Mouse (Mus musculus): ENCODE measurements around the gene S1pr3. TPM values are rescaled to one million over a fixed set of nuclear protein-coding genes. Genes with fewer than 3 reads are reported as not detected.

Gene S1pr3
- total RNA-seq (2021), result 10 to 100 TPM; 23.6 to 26.5 TPM
- long read RNA-seq, experiment 1, full-length matches to known transcripts, result 15 of 22 reads
- long read RNA-seq, experiment 1, partial matches to known transcripts, result 0 of 22 reads
- long read RNA-seq, experiment 1, other reads (novel, unspliced or antisense), result 7 of 22 reads
- long read RNA-seq, experiment 2, full-length matches to known transcripts, result 29 of 55 reads
- long read RNA-seq, experiment 2, partial matches to known transcripts, result 0 of 55 reads
- long read RNA-seq, experiment 2, other reads (novel, unspliced or antisense), result 26 of 55 reads

DNA sequence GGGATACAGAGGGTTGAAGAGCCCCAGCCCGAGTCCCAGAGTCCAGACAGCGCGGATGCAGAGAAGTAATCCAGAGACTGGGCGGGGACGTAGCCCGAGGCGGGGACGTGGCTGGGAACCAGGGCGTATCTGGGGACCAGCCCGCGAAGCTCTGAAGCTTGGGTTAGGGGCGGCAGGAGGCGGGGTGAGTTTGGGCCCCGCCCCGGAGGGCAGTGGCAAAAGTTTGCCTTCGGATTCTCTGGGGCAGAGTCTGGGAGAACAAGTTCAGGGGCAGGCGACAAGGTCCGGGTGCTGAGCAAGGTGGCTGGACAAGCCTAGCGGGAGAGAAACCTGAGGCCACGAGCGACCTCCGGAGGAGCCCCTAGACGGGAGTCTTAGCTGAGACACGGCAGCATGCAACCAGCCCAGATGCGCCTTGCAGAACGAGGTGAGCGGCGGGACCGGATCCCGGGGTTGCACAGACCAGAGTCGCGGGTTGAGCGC lies at the start of gene S1pr3:
TSS of gene S1pr3 (plus strand) at position 121 of the 483 bp plus-strand sequence.
- peak in 1 of 2 experiments; percentile 43 for DNase-seq (ENCODE audit: low spot score in 2 of 2)

DNA sequence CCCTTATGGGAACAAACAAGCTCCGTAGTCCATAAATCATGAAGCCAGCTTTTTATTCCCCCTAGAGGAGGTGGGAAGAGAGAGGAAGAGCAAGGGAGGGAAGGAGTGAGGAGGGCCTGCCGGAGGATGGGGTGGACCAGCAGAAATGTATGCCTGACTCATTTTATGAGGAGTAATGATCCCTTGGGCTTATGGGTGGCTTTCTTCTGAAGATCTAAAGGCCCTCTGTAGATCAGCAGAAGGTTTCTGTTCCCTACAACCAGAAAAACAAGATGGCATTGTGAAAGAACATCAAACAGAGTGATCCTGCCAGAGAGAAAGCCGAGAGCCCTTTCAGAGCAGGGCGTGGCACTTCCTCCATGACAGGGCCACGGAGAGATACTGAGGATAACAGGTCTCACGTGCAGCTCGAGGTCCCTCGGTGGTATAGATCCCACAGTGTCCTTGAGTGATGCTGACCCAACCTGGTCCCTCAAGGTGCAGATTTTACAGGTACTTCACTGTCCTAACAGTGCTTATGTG lies 47.9 kb upstream of the S1pr3 start:
- no peak for DNase-seq (ENCODE audit: low spot score in 2 of 2)

DNA sequence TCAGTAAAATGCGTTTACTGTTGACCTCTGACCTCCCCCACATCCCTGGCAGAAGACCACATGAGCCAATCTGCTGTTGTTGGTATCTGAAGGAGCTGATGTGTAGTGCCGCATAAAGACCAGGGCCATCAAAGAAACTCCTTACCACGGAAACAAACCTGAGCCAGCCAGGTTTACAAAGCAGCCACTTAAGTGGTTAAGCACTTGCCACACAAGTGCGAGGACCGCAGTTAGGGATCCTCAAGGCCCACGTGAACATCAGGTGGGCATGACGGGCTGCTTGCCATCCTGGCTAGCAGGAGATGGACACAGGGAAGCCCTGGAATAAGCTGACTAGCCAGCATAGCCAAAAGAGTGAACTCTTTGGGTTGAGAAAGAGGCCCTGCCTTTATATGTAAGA lies 45.0 kb upstream of the S1pr3 start:
- DNase-seq (ENCODE audit: low spot score in 2 of 2), result no peak

DNA sequence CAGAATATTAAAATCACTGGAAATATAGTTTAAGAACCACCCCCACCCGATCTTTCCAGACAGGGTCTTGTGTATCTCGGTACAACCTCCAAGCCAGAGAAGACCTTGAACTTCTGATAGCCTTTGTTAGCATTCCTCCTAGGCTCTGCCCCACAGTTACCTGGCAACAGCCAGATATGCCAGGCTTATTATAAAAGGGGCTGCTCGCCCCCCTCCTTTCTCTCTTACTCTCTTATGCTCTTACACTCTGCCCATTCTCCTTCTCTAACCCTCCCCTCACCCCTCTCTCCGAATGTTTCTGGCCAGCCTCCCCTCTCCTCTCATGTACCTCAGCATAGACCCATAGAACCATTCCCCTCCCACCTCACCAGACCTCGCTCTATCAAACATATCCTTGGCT lies 44.5 kb upstream of the S1pr3 start:
- no peak for DNase-seq (ENCODE audit: low spot score in 2 of 2)

DNA sequence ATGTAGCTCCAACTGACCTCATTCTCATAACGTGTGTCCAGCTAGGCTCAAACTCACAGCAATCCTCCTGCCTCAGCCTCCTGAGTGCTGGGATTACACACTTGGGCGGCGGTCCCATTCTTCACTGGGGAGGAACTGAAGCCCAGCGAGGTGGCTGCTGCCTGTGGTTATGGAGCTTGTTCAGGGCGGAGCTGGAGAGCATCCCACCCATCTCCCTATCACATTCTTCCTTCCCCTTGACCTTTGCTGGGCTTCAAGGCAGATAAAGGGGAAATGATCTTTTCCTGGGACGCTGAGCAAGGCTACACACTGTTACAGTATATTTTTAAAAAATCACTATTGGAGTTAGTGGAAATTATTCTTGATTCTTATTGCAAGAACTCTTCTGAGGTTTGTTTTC lies 43.2 kb upstream of the S1pr3 start:
- no peak for DNase-seq (ENCODE audit: low spot score in 2 of 2)

DNA sequence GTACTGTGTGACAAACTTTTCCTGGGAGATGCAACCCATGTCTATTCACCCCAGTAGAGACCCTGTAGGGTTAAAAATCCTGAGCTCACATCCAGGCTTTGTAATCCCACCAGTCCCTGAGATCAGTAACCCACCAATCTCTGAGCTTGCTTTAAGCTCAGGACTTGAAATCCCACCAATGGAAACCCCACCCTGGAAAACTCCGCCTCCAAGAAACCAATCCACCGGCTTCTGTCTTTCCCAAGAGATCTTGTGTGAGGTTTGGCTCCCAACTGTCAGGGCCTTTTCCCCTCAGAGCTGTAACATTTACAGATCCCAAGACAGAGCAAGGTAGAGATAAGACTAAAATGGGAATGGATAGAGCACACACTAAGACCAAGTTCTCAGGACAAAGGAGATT lies 40.1 kb upstream of the S1pr3 start:
- no peak for DNase-seq (ENCODE audit: low spot score in 2 of 2)

DNA sequence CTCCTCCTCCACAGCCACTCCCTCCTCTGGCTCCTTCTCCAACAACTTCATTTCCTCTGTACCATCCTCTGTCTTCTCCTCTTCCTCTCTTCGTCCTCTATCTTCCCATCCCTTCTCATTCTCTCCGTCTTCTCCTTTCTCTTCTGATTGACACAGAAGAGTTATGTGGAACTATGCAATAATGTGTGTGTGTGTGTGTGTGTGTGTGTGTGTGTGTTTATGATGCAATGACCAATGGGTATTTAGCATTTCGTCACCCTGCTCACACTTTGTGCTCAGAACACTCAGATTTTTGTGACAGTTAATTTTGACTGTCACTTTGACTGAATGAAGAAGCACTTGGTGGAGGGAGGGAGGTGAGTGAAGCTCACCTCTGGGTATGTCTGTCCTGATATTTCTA lies 39.1 kb upstream of the S1pr3 start:
- no peak for DNase-seq (ENCODE audit: low spot score in 2 of 2)

DNA sequence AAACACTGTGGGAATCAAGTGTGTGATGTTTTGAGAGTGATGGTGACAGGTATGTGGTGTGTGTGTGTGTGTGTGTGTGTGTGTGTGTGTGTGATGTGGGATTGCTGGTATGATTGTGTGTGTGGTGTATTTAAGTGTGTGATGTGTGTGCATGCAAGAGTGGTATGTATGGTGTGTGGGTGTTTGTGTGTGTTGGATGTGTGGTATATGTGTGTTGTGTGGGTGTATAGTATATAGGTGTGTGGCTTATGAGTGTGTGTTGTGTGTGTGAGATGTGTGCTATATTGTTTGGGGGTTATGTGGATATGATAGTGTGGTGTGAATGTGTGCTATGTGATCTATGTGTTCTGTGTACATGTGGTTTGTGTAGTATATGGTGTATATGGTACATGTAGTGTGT lies 35.4 kb upstream of the S1pr3 start:
- no peak for DNase-seq (ENCODE audit: low spot score in 2 of 2)

DNA sequence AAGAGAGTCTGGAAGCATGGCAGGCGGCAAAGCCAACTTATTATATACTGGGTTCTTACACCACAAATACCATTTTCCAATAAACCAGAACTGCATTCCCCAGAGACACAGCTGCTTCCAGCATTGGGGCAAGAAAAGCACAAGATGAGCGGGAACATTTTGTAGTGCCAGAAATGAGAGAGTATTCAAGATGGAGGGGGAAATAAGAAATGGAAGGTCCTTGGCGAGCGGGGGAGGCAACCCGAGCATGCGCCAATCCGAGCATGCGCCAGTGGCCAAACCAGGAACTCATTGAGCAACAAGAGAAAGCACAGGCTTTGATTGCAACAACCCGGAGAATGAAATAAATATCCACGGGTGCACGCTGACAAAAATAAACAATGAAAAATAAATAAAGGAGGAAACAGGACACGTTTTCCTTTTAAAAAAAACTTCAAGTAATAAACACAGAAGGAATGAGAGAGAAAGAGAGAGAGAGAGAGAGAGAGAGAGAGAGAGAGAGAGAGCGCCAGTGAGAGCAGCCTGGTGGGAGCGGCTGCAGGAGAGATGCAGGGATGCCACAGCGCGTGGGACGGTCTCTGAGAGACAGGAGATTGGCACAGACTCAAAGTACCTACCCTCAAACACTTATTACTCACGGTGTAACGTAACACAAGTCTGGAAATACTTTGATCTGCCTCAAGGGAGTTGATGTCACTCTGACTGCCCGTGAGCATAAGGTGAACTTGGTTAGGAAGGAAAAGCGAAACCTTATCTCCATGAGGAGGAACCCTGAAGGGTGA lies 34.2 kb upstream of the S1pr3 start:
- DNase-seq (ENCODE audit: low spot score in 2 of 2), result no peak

DNA sequence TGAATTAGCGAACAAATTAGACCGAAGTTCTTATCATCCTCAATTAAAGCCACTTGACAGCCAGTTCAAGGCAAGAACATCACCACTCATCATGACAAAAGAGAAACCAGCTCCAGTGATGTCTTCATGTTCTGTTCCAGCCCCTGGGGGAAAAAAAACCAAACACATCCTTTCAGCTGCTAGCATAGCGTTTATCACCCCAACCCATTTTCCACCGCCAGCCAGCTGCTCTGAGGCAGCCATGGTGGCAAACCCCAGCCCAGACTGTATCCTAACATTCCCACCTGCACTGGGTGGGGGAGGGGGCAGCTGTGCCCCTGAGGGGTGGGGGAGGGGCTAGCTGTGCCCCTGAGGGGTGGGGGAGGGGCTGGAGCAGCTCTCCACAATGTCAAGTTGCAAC lies 30.3 kb upstream of the S1pr3 start:
- DNase-seq (ENCODE audit: low spot score in 2 of 2), result no peak

DNA sequence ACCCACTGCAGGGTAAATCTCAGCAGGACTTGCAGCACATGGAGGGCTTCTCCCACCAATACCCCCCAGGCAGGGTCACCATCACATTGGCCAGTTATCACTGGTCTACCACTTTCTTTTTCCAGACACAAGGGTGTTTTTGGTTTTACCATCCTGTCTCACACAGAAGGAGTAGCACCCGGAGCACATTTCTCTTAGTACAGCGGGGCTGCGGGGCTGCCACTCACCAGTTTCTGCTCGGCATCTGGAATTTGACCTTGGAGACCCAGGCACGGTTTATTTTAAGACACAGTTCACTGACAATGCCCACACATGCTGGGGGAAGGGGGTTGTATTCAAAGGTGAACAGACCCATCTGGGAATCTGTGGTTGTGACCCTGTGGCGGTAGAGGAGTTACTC lies 28.8 kb upstream of the S1pr3 start:
- no peak for DNase-seq (ENCODE audit: low spot score in 2 of 2)

DNA sequence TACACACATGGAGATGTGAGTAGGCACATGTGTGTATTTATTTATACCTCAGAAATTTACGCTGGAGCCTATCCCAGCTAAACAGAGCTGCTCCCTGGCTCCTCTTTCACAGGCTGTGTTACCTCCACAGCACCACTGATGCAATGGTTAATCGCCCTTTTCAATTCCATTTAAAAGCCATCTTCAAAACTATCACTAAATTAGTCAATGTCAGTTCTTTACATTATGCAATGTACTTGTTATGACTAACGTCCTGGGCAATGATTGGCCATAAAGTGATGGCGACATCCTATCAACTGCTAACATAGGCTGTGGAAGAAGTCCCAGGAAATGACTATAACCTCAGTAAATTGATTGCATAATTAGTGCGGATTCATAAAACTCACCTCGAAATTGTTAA lies 26.9 kb upstream of the S1pr3 start:
- no peak for DNase-seq (ENCODE audit: low spot score in 2 of 2)

DNA sequence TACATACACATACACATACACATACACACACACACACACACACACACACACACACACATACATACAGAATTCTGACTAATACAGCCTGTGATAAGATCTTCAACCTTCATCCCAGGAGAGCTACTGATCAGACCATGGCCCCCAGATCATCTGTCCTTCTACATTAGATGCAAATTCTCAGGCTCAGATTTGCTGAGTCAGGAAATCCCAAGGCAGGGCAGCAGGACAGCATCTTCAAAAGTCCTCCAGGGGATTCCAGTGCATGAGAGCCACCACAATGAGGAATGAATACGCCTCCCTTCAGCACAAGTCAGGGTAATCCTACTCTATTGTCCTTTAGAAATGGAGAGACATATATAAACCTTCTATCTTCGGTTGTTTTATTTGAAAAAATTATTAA lies 23.5 kb upstream of the S1pr3 start:
- DNase-seq (ENCODE audit: low spot score in 2 of 2), result no peak

DNA sequence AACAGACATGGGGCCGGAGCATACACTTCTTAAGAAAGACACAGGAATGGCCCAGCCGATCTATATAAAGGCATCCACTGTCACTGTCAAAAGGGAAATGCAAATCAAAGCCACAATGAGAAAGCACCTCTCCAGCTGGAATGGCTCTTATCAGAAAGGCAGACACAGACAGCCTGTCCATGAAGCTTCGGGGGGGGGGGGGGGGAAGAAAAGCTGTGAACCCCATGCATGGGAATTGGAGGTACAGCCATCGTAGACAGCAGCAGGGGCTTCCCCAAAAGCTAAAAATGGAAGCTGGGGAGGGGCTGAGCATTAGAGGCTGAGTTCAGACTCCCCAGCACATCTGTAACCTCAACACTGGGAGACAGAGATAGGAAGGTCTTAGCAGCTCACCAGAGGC lies 20.5 kb upstream of the S1pr3 start:
- no peak for DNase-seq (ENCODE audit: low spot score in 2 of 2)

DNA sequence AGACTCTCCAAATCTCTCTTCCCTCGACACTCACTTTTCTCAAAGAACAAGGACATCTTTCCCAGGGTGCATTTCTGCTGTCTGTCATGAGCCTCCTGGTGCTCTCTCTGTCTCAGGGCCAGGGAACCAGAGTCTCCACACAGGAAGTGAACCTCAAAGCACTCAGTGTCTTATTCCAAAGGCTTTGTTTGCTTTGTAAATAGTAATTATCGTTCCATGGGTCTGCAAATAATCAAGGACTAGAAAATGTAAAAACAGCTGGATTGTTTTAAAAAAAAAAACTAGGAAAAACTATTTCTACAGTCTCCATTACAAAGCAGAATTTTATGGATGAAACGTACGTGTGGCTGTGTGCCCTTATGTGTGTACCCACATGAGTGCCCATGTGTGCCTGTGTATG lies 18.0 kb upstream of the S1pr3 start:
- no peak for DNase-seq (ENCODE audit: low spot score in 2 of 2)

DNA sequence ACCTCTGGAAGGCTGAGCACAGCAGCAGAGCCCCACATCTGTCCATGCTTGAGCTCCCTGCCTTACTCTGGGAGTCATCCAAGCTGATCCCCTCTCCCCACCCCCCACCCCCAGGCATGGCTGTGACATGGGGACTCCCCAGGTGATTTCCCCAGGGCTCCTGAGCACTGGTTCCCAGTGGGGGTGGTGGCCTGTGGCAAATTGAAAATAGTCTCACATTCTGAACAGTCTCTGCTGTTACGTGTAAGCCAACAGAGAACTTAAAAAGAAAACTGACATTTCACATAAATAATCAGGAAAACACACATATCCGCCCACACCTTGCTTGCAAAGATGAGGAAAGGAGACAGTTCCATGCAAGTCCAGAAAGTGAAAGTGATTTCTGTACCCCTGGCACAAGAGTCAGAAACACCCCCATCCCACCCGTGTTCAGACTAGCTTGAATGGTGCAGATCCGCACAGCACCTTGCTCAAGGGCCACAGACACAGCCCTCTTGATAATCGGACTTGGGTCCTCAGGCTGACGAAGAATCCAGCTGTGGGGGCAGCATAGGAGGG lies 17.0 kb upstream of the S1pr3 start:
- DNase-seq (ENCODE audit: low spot score in 2 of 2), result no peak

DNA sequence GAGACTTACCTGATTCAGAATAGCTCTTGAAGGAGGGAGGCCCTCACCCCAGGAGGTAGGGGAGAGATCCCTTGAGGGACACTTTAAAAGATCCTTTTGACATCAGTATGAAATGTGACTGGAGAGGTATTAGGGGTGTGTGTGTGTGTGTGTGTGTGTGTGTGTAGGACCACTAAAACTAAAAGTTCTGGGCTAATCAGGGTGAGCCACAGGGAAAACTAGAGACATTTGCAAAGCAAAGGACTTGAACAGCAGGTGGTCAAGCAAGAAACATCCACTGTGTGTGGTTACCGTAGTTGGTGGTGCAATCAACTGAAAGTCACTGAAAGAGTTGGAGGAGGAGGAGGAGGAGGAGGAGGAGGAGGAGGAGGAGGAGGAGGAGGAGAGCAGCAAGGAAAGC lies 16.2 kb upstream of the S1pr3 start:
- DNase-seq (ENCODE audit: low spot score in 2 of 2), result no peak

DNA sequence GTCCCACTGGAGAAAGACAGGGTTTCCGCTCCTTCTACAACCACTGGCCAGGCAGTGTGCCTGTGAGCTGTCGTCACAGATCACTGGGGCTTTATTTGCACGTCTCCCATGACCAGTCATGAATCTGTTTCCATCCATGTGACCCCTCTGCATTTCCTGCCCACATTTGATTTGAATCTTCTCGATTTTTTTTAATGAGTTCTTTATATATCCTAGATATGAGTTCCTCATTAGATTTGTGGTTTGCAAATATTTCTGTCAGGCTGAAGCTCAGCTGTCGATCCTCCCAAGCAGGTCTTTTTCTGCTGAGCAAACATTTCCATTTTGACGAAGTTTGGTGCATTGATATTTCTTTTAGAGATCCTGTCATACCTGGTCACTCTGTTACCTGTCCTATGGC lies 10.6 kb upstream of the S1pr3 start:
- no peak for DNase-seq (ENCODE audit: low spot score in 2 of 2)

DNA sequence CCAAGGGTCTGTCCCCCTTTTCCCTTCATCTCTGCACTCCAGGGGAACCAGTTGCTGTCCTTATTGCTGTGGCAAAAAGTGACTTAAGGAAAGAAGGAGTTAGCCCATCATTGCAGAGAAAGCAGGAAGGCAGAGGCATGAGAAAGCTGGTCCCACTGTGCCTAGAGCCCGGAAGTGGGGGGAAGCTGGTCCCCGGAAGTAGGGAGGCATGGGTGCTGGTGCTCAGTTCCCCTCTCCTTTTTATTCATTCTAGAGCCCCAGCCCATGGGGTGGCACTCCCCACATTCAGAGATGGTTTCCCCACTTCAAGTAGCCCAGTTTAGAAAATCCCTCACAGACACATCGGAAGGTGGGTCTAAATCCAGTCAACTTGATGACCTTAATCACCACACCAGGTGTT lies 8.9 kb upstream of the S1pr3 start:
- no peak for DNase-seq (ENCODE audit: low spot score in 2 of 2)

DNA sequence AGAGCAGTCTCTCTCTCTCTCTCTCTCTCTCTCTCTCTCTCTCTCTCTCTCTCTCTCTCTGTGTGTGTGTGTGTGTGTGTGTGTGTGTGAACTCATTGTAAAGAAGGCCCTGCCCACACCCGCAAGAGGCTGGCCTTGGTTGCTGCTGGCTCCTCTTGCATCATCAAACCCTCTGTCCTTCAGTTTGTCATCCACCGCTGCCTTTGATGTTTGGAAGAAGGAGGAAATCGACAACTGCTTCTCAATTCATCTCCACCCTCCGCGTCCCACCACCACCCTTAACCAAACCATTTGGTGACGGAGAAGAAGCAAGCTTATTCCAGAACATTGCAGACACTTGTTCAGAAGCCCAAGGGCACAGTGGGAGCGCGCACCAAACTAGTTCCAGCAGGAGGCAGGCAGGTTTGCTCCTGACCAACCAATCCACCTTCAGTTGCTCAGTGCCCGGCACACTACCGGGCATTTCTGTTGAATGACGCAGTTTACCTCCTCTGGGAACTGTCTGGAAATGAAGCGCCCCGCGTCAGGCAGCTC lies 8.2 kb upstream of the S1pr3 start:
- peak in 1 of 2 experiments; percentile 21 for DNase-seq (ENCODE audit: low spot score in 2 of 2)

DNA sequence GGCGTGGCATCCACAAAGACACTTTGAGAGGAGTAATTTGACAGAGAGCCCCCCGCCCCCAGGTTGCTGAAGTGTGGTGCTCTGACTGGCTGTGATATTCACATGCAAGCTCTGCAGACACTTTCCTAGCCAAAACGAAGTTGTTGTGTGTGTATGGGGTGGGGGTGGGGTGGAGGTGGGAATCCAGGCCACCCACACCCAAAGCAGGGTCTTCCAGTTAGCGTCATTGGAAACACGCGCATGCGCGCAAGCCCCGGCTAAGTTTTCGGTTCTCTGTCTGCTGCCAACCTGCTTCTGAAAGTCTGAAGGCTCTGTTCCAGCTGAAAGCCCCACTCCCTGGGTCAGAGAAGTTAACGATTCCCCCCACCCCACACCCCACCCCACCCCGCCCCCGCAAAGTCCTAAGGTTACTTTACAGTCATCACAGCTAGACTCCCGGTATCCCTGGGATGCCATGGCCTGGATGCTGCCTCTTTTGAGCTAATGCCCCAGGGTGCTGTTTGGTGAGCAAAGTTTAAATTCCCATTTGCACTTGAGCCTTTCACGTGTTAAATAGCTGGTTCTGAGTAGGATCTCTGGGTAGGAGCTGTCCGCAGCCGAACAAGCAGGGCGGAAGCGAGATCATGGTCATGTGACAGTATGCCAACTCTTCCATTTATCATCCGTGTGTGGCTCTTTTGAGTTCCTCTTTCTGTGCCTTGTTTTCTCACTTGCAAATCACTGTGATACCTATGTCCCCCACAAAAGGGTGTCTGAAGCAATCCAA lies 7.5 kb upstream of the S1pr3 start:
- DNase-seq (ENCODE audit: low spot score in 2 of 2), result no peak

All from adrenal gland, postnatal 4 days (tissue).